Mouse (Mus musculus) small intestine, adult 10 weeks (tissue): ENCODE measurements around the gene Palb2. TPM values are rescaled to one million over a fixed set of nuclear protein-coding genes. Genes with fewer than 3 reads are reported as not detected.

ENCODE experiments used
- polyA plus RNA-seq: library from polyadenylated mRNA; stranded (reverse); fragments of 350-450 nt; fragmentation: Illumina TruSeq; extraction: RNeasy Lipid Tissue Mini Kit (QIAGEN cat#74804); gene quantifications from one replicate; pipeline ENCODE4 v1.2.3, GENCODE M21; 2014; ENCODE audit warnings: low replicate concordance

Palb2 gene
- 9.5 TPM for polyA plus RNA-seq

DNA sequence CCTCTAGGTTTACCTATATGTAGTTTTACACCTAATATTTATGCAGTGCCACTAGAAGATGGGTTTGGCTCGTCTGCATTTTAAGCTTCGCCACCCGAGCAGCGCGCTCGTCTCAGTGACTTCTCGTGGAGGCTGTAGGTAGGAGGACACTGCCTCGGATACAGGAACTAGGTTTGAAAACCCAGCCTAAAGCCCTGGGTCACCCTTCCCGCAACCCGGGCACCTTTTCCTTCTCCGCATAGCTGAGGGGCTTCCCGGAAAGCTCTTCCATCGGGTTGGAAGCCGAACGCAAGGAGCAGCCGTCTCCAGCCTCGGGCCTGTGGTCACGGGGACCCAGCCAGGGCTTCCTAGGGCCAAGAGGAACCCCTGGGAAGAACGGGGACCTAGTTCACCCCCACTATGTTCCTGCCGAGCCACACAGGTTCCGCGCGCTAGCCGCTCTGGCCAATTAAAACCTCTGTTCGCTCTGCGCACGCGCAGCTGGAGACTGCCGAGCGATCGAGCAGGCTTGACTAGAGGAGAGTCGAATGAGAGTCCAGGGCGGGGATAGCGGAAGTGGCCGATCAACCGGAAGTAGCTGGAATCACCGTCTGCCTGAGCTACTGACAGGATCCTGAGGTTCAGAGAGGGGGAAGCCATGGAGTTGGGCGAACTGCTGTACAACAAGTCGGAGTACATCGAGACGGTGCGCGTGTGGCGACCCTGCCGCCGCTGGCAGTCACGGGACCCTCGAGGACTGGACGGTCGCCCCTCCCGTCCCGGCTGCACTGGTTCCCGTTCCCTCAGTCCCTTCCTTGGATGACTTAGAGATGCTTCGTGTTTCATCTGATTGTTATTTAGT lies at the start of gene Palb2, which contains the start of gene Dctn5:
Gene Palb2, minus strand, starts transcription at position 489 of the 841 bp plus-strand sequence.
Gene Dctn5, plus strand, starts transcription at position 545 of the 841 bp plus-strand sequence.

DNA sequence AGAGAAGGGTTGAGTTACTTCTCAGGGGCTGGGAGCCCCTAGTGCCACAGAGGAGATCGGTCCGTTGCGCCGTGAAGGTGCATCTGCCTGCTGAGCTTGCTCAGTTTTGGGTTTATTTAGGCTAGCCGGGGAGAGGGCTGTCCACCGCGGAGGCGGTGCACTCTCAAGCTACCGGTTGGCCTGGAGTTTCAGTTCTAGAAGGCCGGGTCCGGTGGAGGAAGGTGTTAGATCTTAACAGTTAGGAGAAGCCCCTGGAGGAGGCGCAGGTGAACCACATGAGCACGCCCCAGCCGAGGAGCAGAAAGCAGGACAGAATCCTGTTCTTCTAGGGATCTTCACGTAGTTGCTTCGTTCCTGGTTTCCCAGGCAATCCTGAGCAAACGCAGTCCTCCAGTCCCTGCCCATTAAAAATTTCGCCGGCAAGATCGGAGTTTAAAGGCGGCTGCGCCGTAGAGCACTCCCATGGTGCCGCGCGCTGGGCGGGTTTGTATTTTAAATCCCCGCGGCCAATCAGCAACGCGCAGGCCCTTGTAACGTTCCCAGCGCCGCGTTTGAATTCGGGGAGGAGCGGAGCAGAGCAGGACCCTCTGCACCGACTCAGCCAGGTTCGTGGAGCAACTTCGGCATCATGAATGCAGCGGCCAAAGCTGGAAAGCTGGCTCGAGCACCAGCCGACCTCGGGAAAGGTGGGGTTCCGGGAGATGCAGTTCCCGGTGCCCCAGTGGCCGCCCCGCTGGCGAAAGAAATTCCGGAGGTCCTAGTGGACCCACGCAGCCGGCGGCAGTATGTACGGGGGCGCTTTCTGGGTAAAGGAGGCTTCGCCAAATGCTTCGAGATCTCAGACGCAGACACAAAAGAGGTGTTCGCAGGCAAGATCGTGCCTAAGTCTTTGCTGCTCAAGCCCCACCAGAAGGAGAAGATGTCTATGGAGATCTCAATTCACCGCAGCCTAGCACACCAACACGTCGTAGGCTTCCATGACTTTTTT lies 26.4 kb upstream of the Palb2 start, which contains the start of gene Plk1:
Gene Plk1, plus strand, starts transcription at position 525 of the 988 bp plus-strand sequence.

DNA sequence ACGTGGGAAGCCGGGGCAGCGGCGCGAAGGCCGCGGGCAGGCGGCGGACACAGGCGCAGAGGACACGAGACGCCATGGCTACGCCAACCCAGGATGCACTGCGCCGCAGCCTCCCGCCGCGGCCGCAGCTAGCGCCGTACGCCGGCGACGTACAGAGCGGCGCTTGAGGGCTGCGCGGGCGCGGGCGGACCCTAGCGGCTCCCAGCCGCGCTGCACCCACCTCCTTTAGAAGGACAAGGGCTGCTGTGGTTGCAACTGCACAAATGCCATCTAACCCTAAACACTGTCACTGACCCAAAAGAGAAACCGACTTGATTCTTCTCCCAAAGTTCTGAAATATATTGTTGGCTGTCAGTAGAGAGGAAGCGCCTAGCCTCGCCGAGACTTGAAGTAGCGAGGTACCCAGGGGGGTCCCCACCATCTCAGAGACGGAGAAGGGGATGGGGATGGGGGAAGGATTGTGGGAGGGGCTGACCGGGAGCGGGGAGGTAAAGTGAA lies 31.0 kb downstream of the Palb2 start, which contains the start of gene Ndufab1:
Gene Ndufab1, minus strand, starts transcription at position 140 of the 498 bp plus-strand sequence.

DNA sequence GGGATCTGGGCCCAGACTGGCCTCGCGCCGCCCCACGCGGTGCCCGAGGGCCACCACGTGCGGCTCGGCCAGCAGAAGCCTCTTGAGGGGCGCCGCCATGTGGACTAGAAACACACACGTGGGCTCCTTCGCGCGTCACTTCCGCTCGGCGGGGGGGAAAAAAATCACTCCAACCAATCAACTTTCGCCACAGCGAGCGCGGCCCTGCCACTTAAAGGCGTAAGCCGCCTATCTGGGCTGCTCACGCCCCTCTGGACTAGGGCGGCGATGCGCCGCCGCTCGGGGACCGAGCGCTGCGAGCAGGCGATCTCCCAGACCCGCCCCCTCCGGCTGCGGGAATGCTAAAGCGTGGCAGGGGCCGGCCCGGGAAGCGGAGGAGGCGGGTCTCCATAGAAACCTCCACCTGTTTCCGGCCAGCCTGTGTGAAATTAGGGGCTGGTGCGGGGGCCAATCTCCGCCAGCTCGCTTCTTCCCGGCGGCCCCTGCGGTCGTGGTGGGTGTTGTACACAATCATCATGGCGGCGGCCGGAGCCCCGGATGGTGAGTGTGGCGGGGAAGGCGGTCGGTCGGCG lies 65.8 kb downstream of the Palb2 start, which contains the start of the genes Ubfd1 and Ears2:
Gene Ubfd1, plus strand, starts transcription at position 231 of the 572 bp plus-strand sequence.
Gene Ears2, minus strand, starts transcription at position 319 of the 572 bp plus-strand sequence.

Other genes starting within 250 kb of the Palb2 start
- 6.9 TPM for gene Cog7, start 151.3 kb downstream of the Palb2 start, polyA plus RNA-seq
- 1.4 TPM for gene Gga2, start 111.8 kb downstream of the Palb2 start, polyA plus RNA-seq
- gene Ubfd1, start 65.8 kb downstream of the Palb2 start, polyA plus RNA-seq: 32.7 TPM
- 1.3 TPM for gene Ears2, start 65.7 kb downstream of the Palb2 start, polyA plus RNA-seq
- gene Ndufab1, start 31.1 kb downstream of the Palb2 start, polyA plus RNA-seq: 961 TPM
- 71.6 TPM for gene Dctn5, start 56 bp upstream of the Palb2 start, polyA plus RNA-seq
- gene Plk1, start 26.5 kb upstream of the Palb2 start, polyA plus RNA-seq: 0.82 TPM
- not detected for gene Ern2, start 53.2 kb upstream of the Palb2 start, polyA plus RNA-seq
- gene Chp2, start 86.5 kb upstream of the Palb2 start, polyA plus RNA-seq: 341 TPM
- gene Prkcb, start 155.8 kb upstream of the Palb2 start, polyA plus RNA-seq: 16.1 TPM